Mouse (Mus musculus) bone marrow, adult 2 months (tissue): ENCODE results near the gene Tom1. TPM values are rescaled to one million over a fixed set of nuclear protein-coding genes. Genes with fewer than 3 reads are reported as not detected.
A peak's percentile ranks its signal among the peaks of the same experiment; 100 is the strongest.

Source experiments
- H3K27ac ChIP-seq: fragments of 200-500 bp; 2 replicates; pipeline ENCODE4 v1.5.1; 2012; ENCODE audit warnings: low read depth, mild to moderate bottlenecking, control low read depth, inconsistent platforms, low read length; ENCODE audit not compliant: control insufficient read depth, poor library complexity, insufficient read depth
- H3K4me1 ChIP-seq: fragments of 200-500 bp; 2 replicates; pipeline ENCODE4 v1.6.1; 2011; ENCODE audit warnings: low read length; ENCODE audit not compliant: control insufficient read depth, insufficient read depth
- H3K4me3 ChIP-seq: fragments of 200-500 bp; replicated peaks from 2 replicates; pipeline ENCODE3; 2011; ENCODE audit warnings: mild to moderate bottlenecking, low read depth, low read length, control low read depth; ENCODE audit not compliant: control insufficient read depth
- CTCF ChIP-seq: fragments of 200-500 bp; IDR thresholded peaks from 2 replicates; pipeline ENCODE4 v1.5.1; 2011; ENCODE audit warnings: low read length, control low read depth; ENCODE audit not compliant: control insufficient read depth, insufficient read depth
- POLR2A ChIP-seq: fragments of 200-500 bp; IDR thresholded peaks from 2 replicates; pipeline ENCODE4 v1.6.1; 2011; ENCODE audit warnings: low read depth, mild to moderate bottlenecking, control low read depth, low read length, borderline replicate concordance; ENCODE audit not compliant: control insufficient read depth
- WGBS: fragments of 180-500 bp; shearing (Covaris S2); methylation state at CpG from one replicate; pipeline ENCODE4 v1.1.7; 2018; 5-methylcytosine and 5-hydroxymethylcytosine counted together
- polyA plus RNA-seq: library from polyadenylated mRNA; stranded (reverse); fragments of >200 nt; gene quantifications from 2 replicates; pipeline ENCODE4 v1.2.4, GENCODE M21; 2011; ENCODE audit warnings: low replicate concordance; ENCODE audit not compliant: missing spikeins, insufficient read depth, insufficient read length

Tom1 gene
- 9.1 and 23.7 TPM in 2 replicates for polyA plus RNA-seq

DNA sequence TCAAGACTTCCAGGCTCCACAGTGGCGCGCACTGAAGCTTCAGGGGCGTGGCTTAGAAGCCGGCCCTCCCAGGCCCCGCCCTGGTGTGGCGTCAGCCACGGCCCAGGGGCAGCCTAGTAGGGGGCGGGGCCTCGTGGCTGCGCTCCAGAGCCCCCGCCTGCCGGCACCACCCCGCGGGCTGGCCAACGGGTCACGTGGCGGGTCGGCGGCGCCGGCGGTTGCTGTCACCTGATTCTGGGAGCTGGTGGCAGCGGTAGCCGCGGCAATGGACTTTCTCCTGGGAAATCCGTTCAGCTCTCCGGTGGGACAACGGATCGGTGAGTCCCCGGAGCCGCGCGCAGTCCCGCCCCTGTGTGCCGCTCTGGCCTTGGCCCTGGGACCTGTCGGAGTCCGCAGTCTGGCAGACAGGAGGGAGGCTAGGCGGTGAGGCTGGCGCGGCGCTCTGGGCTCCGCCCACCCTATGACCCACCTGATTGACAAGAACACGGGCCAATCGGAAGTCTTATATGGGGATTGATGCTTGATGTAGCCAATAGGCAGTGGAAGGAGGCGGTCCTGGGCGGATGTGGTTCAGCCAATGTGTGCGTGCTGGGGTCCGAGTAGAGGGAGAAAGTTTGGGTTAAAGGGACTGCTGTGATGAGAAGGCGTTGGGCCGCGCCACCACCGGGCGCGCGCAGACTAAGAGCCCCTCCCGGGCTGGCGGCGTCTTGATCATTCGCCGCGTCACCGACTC is at the start of gene Tom1:
Tom1 (plus strand) TSS at position 195 of the 733 bp plus-strand sequence.
- WGBS = under 1% methylated on average over 62 of the region's 62 CpGs
- H3K4me3 ChIP-seq = peak within 1 kb of the TSS; percentile 84
- H3K4me1 ChIP-seq = peaks cover 3% of the 10 kb centered on the region; the same call in 1 of the 2 replicates
- H3K27ac ChIP-seq = peak within 1 kb of the TSS; percentile 90
- TF ChIP-seq CTCF = no peak
- peak; percentile 53; the same call in 1 of the 2 replicates for TF ChIP-seq POLR2A

DNA sequence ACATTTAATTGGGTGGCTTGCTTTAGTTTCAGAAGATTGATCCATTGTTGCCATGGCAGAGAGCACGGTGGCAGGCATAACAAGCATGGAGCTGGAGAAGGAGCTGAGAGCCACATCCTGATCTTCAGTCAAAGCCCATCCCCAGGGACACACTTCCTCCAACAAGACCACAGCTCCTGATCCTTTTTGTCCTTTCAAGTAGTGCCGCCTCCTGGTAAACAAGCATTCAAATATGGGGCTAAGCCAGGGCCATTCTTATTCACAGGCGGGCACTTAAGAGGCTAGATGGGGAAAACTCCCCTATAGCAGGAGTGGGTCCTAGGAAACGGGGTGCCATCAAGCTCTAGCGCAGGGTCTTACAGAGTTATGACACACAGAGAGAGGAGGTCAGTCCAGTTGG is 46.1 kb upstream of the Tom1 start:
- WGBS = 84% methylated on average over 5 of the region's 5 CpGs
- Histone ChIP-seq H3K4me1 (no peaks in the 10 kb centered on the region), H3K27ac (no peak overlapping the region), H3K4me3 (no peak overlapping the region)
- no peak for TF ChIP-seq CTCF
- no peak for TF ChIP-seq POLR2A

DNA sequence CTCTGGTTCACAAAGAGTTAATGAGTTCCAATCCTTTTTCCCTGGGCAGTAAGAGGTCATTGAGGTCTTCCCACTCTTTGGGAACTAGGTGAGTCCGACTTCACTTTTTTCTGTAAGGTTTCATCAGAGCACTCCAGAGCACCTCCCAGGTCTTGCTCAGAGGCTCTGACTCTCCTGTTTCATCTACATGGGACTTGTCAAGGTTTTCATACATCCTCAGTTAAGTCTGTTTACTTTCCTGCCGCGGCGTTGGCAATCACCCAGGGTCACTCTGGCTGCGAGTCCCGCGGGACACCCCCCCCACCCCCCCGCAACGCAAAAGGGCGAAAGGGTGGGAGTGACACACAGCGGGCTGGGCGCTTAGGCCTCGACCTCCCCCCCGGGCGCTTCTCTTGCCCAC is 43.5 kb upstream of the Tom1 start:
- WGBS = 37% methylated on average over 13 of the region's 15 CpGs
- Histone ChIP-seq H3K4me3 (no peak overlapping the region), H3K4me1 (peaks cover 2% of the 10 kb centered on the region), H3K27ac (no peak overlapping the region)
- TF ChIP-seq POLR2A = no peak

DNA sequence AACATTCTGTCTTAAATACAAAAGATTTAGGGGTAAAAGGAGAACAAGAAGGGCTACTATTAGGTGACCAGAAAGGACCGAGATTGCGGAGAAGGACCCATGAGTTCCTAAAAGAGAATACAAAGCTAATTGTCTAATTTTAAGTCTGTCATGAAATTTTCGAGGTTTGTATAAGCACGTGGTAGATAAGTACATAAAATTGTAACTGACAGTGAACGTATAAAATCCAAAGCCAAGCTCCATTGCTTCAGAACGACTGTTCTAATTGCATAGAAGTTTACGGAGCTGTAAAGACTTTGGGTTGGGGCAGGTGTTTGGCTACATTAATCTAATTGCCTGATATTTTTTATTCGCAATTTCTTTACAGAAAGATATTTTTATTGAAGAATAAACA is 40.4 kb upstream of the Tom1 start, which contains the start of gene Hmgxb4:
Hmgxb4 (plus strand) TSS at position 276 of the 394 bp plus-strand sequence.
- peaks cover 2% of the 10 kb centered on the region for H3K4me1 ChIP-seq
- peak within 1 kb of the TSS; percentile 90 for H3K4me3 ChIP-seq
- 10% methylated on average over 8 of the region's 8 CpGs for WGBS
- peak within 1 kb of the TSS; percentile 93 for H3K27ac ChIP-seq
- TF ChIP-seq POLR2A (no peak), CTCF (no peak)

- Histone ChIP-seq H3K27ac (peak overlapping the region; percentile 93), H3K4me1 (peaks cover 2% of the 10 kb centered on the region), H3K4me3 (peak overlapping the region; percentile 90)
- 1% methylated on average over 107 of the region's 111 CpGs for WGBS
- TF ChIP-seq CTCF (0 out of 2 replicates have a peak, but pooled peaks have one; percentile 3), POLR2A (peak; percentile 65; the same call in 1 of the 2 replicates)
Measured at GRCm38 (mm10) chr8:74993475-74994451, 39.7 kb upstream of the Tom1 start.

- Histone ChIP-seq H3K4me1 (peaks cover 2% of the 10 kb centered on the region), H3K27ac (peak overlapping the region; percentile 33; the same call in 1 of the 2 replicates), H3K4me3 (peak overlapping the region; percentile 57)
- 6% methylated on average over 7 of the region's 7 CpGs for WGBS
- TF ChIP-seq CTCF (no peak), POLR2A (no peak)
Measured at GRCm38 (mm10) chr8:74994540-74994939, 39.0 kb upstream of the Tom1 start.

DNA sequence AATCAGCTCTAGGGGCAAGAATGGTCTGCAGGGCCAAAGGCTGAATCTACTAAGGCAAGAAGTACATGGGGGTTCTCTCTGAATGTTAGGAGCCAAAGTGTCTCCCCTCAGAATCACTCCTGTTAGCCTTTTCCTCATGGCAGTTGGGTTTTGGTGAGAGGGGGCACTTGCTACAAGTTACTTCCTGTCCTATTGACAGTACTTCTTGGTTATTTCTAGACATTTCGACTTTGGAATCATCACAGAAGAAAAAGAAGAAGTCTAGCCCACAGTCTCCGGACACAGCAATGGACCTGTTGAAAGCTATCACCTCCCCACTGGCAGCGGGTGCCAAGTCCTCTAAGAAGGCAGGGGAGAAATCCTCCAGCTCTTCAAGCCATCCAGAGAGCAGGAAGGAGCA is 33.1 kb upstream of the Tom1 start:
- Histone ChIP-seq H3K4me1 (no peaks in the 10 kb centered on the region), H3K4me3 (no peak overlapping the region), H3K27ac (no peak overlapping the region)
- WGBS = 40% methylated on average over 3 of the region's 3 CpGs
- no peak for TF ChIP-seq POLR2A
- TF ChIP-seq CTCF = no peak

DNA sequence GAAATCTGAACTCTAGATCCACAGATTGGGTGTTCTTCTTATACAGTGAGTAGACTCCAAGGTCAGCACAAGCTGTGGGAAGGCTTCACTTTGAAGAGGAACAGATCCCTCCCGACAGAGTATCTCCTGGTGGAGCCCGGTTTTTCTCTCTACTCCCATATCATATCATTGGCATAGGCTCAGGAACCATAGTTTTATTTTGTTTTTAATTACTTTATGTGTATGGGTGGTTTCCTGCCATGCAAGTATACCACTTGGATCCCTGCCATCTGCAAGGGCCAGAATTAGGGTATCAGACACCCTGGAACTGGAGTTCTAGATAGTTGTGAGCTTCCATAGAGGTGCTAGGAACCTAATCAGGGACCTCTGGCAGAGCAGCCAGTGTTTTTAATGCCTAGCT is 24.7 kb upstream of the Tom1 start:
- no peak for TF ChIP-seq CTCF
- no peak for TF ChIP-seq POLR2A
- Histone ChIP-seq H3K27ac (no peak overlapping the region), H3K4me3 (no peak overlapping the region), H3K4me1 (no peaks in the 10 kb centered on the region)
- WGBS = 88% methylated on average over 2 of the region's 2 CpGs
